Mouse (Mus musculus) bone marrow macrophage, adult 2 months (primary cell): ENCODE data around the gene Tnfrsf25. TPM values are rescaled to one million over a fixed set of nuclear protein-coding genes. Genes with fewer than 3 reads are reported as not detected.

Source experiments
- H3K27ac ChIP-seq: 2 replicates; pipeline ENCODE4 v1.5.1; 2012; ENCODE audit warnings: low read depth, low read length; ENCODE audit not compliant: insufficient read depth
- H3K4me1 ChIP-seq: 2 replicates; pipeline ENCODE4 v1.6.1; 2012; ENCODE audit warnings: low read length; ENCODE audit not compliant: control insufficient read depth, insufficient read depth
- H3K4me3 ChIP-seq: 2 replicates; pipeline ENCODE4 v1.5.1; 2012; ENCODE audit warnings: mild to moderate bottlenecking, low read length, moderate library complexity; ENCODE audit not compliant: insufficient read depth
- CTCF ChIP-seq: IDR thresholded peaks from 2 replicates; pipeline ENCODE4 v1.5.1; 2012; ENCODE audit warnings: low read depth, mild to moderate bottlenecking, low read length, moderate library complexity
- POLR2A ChIP-seq: IDR thresholded peaks from 2 replicates; pipeline ENCODE4 v1.6.1; 2012; ENCODE audit warnings: mild to moderate bottlenecking, low read depth, low read length, borderline replicate concordance
- polyA plus RNA-seq: library from polyadenylated mRNA; stranded (reverse); fragments of >200 nt; gene quantifications from 2 replicates; pipeline ENCODE4 v1.2.4, GENCODE M21; 2012; ENCODE audit not compliant: missing spikeins, insufficient read depth, insufficient read length

The Tnfrsf25 gene
- polyA plus RNA-seq, 1 experiment = not detected

- Histone ChIP-seq H3K4me3 (no peak overlapping the region), H3K4me1 (peaks cover 9% of the 10 kb centered on the region; the same call in 1 of the 2 replicates), H3K27ac (no peak overlapping the region)
- TF ChIP-seq POLR2A (no peak), CTCF (no peak)
These were observed 13.7 kb downstream of the Tnfrsf25 start for GRCm38 (mm10) chr4:152129395-152129930.

- H3K27ac ChIP-seq = no peak overlapping the region
- TF ChIP-seq POLR2A = no peak
- no peak for TF ChIP-seq CTCF
- H3K4me1 ChIP-seq = no peaks in the 10 kb centered on the region
- peak overlapping the region; percentile 22 for H3K4me3 ChIP-seq
These were observed 15.3 kb downstream of the Tnfrsf25 start for GRCm38 (mm10) chr4:152130771-152131653.

DNA sequence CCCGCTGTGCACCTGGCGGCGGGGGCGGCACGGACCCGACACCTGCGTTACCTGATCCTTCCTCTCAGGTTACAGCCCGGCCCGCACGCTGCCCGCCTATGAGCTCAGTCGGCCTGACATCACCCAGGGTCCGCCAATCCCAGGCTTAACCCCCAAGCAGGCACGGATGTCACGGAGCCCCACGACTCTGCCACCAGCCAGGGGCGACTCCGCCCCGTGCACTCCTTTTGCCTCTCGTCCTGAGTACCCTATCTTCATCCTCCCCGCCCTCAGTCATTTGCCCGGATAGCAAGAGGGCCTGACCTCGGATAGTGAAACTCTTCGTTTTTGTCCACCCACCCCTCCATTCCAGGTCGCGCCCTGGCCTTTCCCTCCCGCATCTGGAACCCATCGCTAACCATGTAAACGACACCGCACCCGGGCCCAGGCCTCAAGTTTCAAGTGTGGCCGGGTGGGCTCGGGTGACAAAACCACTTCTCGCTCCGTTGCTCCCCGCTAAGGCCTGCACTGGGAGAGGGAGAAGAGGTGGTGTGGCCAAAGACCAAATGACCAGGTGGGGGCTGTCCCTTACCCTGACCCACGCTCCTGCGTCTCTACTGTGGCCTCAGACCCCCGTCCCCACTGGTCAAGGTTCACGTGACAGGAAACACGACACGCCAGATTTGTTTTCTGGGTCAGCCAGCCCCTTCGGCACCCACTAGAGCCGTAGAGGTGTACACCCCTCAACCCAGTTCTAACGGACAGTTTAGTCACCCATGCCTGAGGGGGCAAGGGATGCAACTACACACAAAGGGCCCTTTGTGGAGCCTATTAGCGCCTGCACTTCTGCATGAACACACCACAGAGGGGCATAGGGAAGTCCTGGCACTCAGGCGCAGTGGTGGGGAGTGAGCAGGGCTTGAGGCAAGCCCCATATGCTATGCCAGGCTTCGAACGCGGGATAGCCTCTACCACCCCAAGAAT is 16.4 kb downstream of the Tnfrsf25 start:
- Histone ChIP-seq H3K4me1 (no peaks in the 10 kb centered on the region), H3K4me3 (no peak overlapping the region), H3K27ac (no peak overlapping the region)
- TF ChIP-seq CTCF = no peak
- TF ChIP-seq POLR2A = no peak

DNA sequence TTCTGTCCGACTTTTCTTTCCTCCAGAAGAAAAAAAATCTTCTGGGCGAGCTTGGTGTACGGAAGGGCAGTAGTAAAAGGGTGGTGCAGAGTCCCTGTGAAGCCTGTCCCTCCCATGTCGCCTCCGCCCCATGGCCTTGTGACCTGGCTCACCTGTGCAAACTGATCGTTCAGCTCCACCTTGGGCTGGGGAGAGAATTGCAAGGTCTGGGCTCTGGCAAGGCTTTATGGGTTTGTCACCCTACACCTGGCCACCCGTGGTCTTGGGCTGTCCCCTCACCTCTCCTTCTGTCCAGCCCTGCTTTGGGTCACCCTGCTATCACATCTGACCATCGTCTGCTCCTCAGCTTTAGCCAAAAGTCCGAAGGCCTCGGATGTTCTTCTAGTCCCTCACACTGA is 17.0 kb downstream of the Tnfrsf25 start:
- Histone ChIP-seq H3K27ac (no peak overlapping the region), H3K4me1 (no peaks in the 10 kb centered on the region), H3K4me3 (no peak overlapping the region)
- TF ChIP-seq CTCF = no peak
- TF ChIP-seq POLR2A = no peak

DNA sequence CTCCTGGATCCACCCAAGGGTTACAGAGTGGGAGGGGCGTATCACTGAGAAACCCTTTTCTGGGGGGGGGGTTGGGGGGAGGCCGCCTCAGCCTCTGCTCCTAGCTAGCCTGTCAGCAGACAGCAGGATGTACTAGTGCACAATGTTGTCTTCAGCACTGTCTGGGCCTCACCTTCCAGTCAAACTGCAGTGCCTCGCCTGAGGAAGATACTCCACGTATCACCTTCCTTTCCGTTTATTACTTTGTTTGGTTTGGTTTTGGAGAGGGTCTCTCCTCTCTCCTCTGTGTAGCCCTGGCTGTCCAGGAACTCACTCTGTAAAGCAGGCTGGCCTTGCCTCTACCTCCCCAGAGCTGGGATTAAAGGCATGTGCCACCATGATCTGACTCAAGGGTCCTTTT is 17.5 kb downstream of the Tnfrsf25 start:
- H3K4me3 ChIP-seq = no peak overlapping the region
- TF ChIP-seq CTCF (no peak), POLR2A (no peak)
- H3K27ac ChIP-seq = no peak overlapping the region
- H3K4me1 ChIP-seq = 0 out of 2 replicates have a peak, but pooled peaks cover 2% of the 10 kb centered on the region

GRCm38 (mm10) chr4:152134507-152134906 is 18.8 kb downstream of the Tnfrsf25 start:
- no peak for TF ChIP-seq POLR2A
- peak; percentile 30; the same call in 1 of the 2 replicates for TF ChIP-seq CTCF
- Histone ChIP-seq H3K4me1 (peaks cover 6% of the 10 kb centered on the region; the same call in 1 of the 2 replicates), H3K4me3 (no peak overlapping the region)

DNA sequence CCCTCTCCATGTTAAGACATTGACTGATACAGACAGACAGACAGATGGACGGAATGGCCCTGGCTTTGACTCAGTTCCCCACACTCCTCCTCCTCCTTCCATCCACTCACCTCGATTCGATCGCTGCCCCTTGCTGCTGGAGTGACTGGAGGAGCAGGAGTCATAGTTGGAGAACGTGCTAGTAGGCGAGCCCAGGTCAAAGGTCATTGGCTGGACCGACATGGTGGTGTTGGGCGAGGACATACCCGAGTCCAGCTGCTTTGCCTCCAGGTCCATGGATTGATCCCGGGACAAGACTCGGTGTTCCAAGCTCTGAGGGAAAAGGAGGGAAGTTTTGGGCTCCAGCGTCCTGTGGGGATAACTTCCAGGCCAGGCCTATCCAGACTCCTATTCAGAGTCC is 19.6 kb downstream of the Tnfrsf25 start:
- peaks cover 6% of the 10 kb centered on the region; the same call in 1 of the 2 replicates for H3K4me1 ChIP-seq
- no peak overlapping the region for H3K4me3 ChIP-seq
- TF ChIP-seq CTCF = no peak
- no peak for TF ChIP-seq POLR2A
- no peak overlapping the region for H3K27ac ChIP-seq

More at GRCm38 (mm10) chr4:152134507-152134906, 18.8 kb downstream of the Tnfrsf25 start:
- no peak overlapping the region for H3K27ac ChIP-seq

DNA sequence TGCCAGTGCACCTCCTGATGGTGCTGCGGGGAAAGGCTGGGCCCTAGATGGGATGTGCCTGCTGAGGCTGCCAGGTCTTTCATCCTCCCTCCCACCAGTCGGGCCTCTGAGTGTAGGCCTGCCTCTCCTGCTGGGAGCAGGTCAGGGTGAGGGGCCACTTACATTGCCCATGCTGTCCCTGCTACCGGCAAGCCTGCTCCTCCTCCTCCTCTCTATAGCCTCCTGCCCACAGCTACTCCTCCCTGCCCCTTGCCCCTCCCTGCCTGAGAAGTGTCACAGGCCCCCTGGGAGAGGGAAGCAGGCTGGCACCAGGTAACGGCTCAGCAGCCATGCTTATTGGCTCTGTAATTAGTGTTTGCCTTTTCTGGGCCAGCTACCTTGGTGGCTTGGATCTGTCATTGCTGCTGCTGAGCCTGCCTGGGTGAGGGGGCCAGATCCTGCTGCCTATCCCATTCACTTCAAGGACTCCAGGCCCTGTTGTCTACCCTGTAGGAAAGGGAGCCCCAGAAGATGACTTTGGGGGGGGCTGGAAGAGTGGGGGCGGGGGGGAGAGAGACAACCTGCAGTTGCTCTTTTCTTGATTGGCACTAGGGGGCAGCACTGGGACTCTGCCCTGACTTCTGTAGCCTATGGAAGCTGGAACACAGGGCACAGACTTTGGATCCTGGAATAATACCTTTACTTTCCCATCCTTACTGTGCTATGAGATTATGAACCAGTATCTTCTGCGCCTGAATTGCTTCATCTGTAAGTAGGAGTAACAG is 20.6 kb downstream of the Tnfrsf25 start:
- H3K4me1 ChIP-seq = peaks cover 6% of the 10 kb centered on the region; the same call in 1 of the 2 replicates
- no peak overlapping the region for H3K27ac ChIP-seq
- H3K4me3 ChIP-seq = no peak overlapping the region
- TF ChIP-seq CTCF (peak; percentile 56; the same call in 1 of the 2 replicates), POLR2A (no peak)

DNA sequence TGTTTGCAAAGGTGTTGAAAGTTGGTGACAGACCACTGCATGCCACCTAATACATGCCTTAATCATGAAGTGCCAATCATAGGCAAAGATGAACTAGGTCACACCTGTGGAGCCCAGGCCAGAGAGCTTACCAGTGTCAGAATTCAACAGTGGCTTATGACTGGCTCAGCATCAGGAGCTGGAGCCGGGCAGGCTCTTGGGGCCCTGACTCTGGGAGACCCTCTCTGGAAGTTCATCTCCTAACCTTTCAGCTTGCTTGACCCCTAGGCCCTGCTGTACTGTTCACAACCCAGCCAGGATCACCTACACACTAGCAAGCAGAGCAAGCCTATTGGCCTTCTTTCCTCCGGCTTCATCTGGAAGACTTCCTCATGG is 21.1 kb downstream of the Tnfrsf25 start:
- TF ChIP-seq CTCF (no peak), POLR2A (no peak)
- Histone ChIP-seq H3K27ac (no peak overlapping the region), H3K4me1 (peaks cover 6% of the 10 kb centered on the region; the same call in 1 of the 2 replicates), H3K4me3 (no peak overlapping the region)
